Mouse (Mus musculus) C2C12 (cell line): ENCODE results near the gene Zscan22. TPM values are rescaled to one million over a fixed set of nuclear protein-coding genes. Genes with fewer than 3 reads are reported as not detected.
"Not testable (repeated sequence)": the region's sequence is repeated elsewhere in the genome, so short reads cannot be mapped to it uniquely, and the experiment has no call there.

Experiments
- H3K27me3 ChIP-seq: one replicate; pipeline ENCODE4 v1.6.1; 2011; ENCODE audit not compliant: control insufficient read depth, insufficient read depth, insufficient read length
- H3K36me3 ChIP-seq: one replicate; pipeline ENCODE4 v1.6.1; 2011; ENCODE audit not compliant: control insufficient read depth, insufficient read depth
- H3K4me3 ChIP-seq: one replicate; pipeline ENCODE4 v1.5.1; 2011; ENCODE audit warnings: mild to moderate bottlenecking, control low read depth; ENCODE audit not compliant: poor library complexity, insufficient read depth, severe bottlenecking
- H3K79me2 ChIP-seq: one replicate; pipeline ENCODE4 v1.6.1; 2011; ENCODE audit not compliant: control insufficient read depth, insufficient read depth
- H3K79me3 ChIP-seq: one replicate; pipeline ENCODE4 v1.6.1; 2011; ENCODE audit warnings: low read depth, control low read depth
- H3ac ChIP-seq: one replicate; pipeline ENCODE3; 2011; ENCODE audit warnings: low read depth; ENCODE audit not compliant: control insufficient read depth, insufficient read length
- CEBPB ChIP-seq: IDR thresholded peaks from one replicate; pipeline ENCODE4 v1.6.1; 2011; ENCODE audit warnings: low read depth, mild to moderate bottlenecking, control low read depth, moderate library complexity
- CTCF ChIP-seq: IDR thresholded peaks from one replicate; pipeline ENCODE4 v1.5.1; 2011; ENCODE audit not compliant: control insufficient read depth, insufficient read depth, insufficient read length
- FOSL1 ChIP-seq: IDR thresholded peaks from one replicate; pipeline ENCODE4 v1.8.0; 2011; ENCODE audit warnings: mild to moderate bottlenecking, low read length; ENCODE audit not compliant: poor library complexity, insufficient read depth, severe bottlenecking
- MAX ChIP-seq: IDR thresholded peaks from one replicate; pipeline ENCODE4 v1.6.1; 2011; ENCODE audit warnings: mild to moderate bottlenecking, control low read depth
- MYOD1 ChIP-seq: IDR thresholded peaks from one replicate; pipeline ENCODE4 v1.6.1; 2011; ENCODE audit warnings: low read depth; ENCODE audit not compliant: control insufficient read depth, insufficient read length
- MYOG ChIP-seq: IDR thresholded peaks from one replicate; pipeline ENCODE4 v1.6.1; 2011; ENCODE audit not compliant: control insufficient read depth, insufficient read length; ENCODE audit errors: extremely low read depth
- USF1 ChIP-seq: IDR thresholded peaks from one replicate; pipeline ENCODE4 v1.6.1; 2011; ENCODE audit warnings: low read depth, mild to moderate bottlenecking, control low read depth, moderate library complexity
- polyA plus RNA-seq: library from polyadenylated mRNA; unstranded; fragments of >200 nt; fragmentation: generic; extraction: Trizol; gene quantifications from one replicate; pipeline ENCODE4 v1.2.1, GENCODE M21; 2012; ENCODE audit warnings: missing spikeins

Gene Zscan22
- polyA plus RNA-seq, 1 experiment = 5.1 TPM

GRCm38 (mm10) chr7:12922729-12923128, 25.1 kb downstream of the Zscan22 start:
- TF ChIP-seq FOSL1 (no peak), MAX (no peak)
- peak overlapping the region; percentile 98 for H3ac ChIP-seq
- peaks cover 45% of the 10 kb centered on the region for H3K36me3 ChIP-seq
- peaks cover 34% of the 10 kb centered on the region for H3K79me2 ChIP-seq
- H3K4me3 ChIP-seq = peak overlapping the region; percentile 75
- peaks cover 31% of the 10 kb centered on the region for H3K79me3 ChIP-seq
- no peaks in the 10 kb centered on the region for H3K27me3 ChIP-seq

GRCm38 (mm10) chr7:12926316-12926715, 28.7 kb downstream of the Zscan22 start:
- Histone ChIP-seq H3K79me2 (peaks cover 34% of the 10 kb centered on the region), H3ac (no peak overlapping the region), H3K4me3 (no peak overlapping the region), H3K79me3 (peaks cover 31% of the 10 kb centered on the region), H3K27me3 (no peaks in the 10 kb centered on the region), H3K36me3 (peaks cover 45% of the 10 kb centered on the region)
- TF ChIP-seq MYOD1 = no peak
- no peak for TF ChIP-seq CEBPB
- TF ChIP-seq MAX = no peak
- TF ChIP-seq FOSL1 = no peak
- TF ChIP-seq CTCF = no peak
- TF ChIP-seq MYOG = no peak
- no peak for TF ChIP-seq USF1

GRCm38 (mm10) chr7:12927191-12927680, 29.6 kb downstream of the Zscan22 start, which contains the start of gene Rnf225:
Rnf225 (plus strand) TSS chr7:12927416.
- peaks cover 30% of the 10 kb centered on the region for H3K79me3 ChIP-seq
- H3K36me3 ChIP-seq = peaks cover 45% of the 10 kb centered on the region
- peaks cover 32% of the 10 kb centered on the region for H3K79me2 ChIP-seq
- H3K27me3 ChIP-seq = no peaks in the 10 kb centered on the region
- TF ChIP-seq MAX = no peak
- no peak for TF ChIP-seq USF1
- no peak for TF ChIP-seq MYOG
- TF ChIP-seq CEBPB = no peak
- TF ChIP-seq FOSL1 = no peak
- TF ChIP-seq MYOD1 = no peak
- no peak for TF ChIP-seq CTCF
- no peak within 1 kb of the TSS for H3ac ChIP-seq
- no peak within 1 kb of the TSS for H3K4me3 ChIP-seq

- no peak overlapping the region for H3K4me3 ChIP-seq
- no peak overlapping the region for H3ac ChIP-seq
- H3K36me3 ChIP-seq = peaks cover 40% of the 10 kb centered on the region
- TF ChIP-seq MYOG (peak; percentile 92), MAX (no peak)
- peaks cover 23% of the 10 kb centered on the region for H3K79me3 ChIP-seq
- peaks cover 25% of the 10 kb centered on the region for H3K79me2 ChIP-seq
- H3K27me3 ChIP-seq = no peaks in the 10 kb centered on the region
Observed at GRCm38 (mm10) chr7:12927693-12928589, 30.3 kb downstream of the Zscan22 start.

GRCm38 (mm10) chr7:12933615-12934140, 36.1 kb downstream of the Zscan22 start:
- Histone ChIP-seq H3K36me3 (no peaks in the 10 kb centered on the region), H3K79me3 (no peaks in the 10 kb centered on the region), H3K27me3 (no peaks in the 10 kb centered on the region), H3ac (no peak overlapping the region), H3K79me2 (no peaks in the 10 kb centered on the region), H3K4me3 (no peak overlapping the region)
- no peak for TF ChIP-seq FOSL1
- no peak for TF ChIP-seq MYOD1
- no peak for TF ChIP-seq USF1
- no peak for TF ChIP-seq CEBPB
- TF ChIP-seq CTCF = no peak
- TF ChIP-seq MYOG = no peak
- no peak for TF ChIP-seq MAX

- no peaks in the 10 kb centered on the region for H3K79me3 ChIP-seq
- no peak overlapping the region for H3ac ChIP-seq
- no peaks in the 10 kb centered on the region for H3K27me3 ChIP-seq
- no peak overlapping the region for H3K4me3 ChIP-seq
- H3K79me2 ChIP-seq = no peaks in the 10 kb centered on the region
- no peaks in the 10 kb centered on the region for H3K36me3 ChIP-seq
- TF ChIP-seq MAX = no peak
- no peak for TF ChIP-seq MYOD1
- no peak for TF ChIP-seq USF1
- no peak for TF ChIP-seq CTCF
- no peak for TF ChIP-seq FOSL1
- TF ChIP-seq CEBPB = no peak
- no peak for TF ChIP-seq MYOG
Observed at GRCm38 (mm10) chr7:12934808-12935207, 37.2 kb downstream of the Zscan22 start.

GRCm38 (mm10) chr7:12937254-12937803, 39.7 kb downstream of the Zscan22 start:
- not testable (repeated sequence) for H3ac ChIP-seq, H3K4me3 ChIP-seq, H3K79me2 ChIP-seq, H3K79me3 ChIP-seq, H3K27me3 ChIP-seq, H3K36me3 ChIP-seq
